Mouse (Mus musculus): Measurements from ENCODE around the gene Mrln. TPM values are rescaled to one million over a fixed set of nuclear protein-coding genes. Genes with fewer than 3 reads are reported as not detected.

Gene Mrln
- 4.9 and 7.5 TPM in 2 replicates for polyA plus RNA-seq (2015; fragmentation: Nextera tagmentation; extraction: Ambion mirVana)

DNA sequence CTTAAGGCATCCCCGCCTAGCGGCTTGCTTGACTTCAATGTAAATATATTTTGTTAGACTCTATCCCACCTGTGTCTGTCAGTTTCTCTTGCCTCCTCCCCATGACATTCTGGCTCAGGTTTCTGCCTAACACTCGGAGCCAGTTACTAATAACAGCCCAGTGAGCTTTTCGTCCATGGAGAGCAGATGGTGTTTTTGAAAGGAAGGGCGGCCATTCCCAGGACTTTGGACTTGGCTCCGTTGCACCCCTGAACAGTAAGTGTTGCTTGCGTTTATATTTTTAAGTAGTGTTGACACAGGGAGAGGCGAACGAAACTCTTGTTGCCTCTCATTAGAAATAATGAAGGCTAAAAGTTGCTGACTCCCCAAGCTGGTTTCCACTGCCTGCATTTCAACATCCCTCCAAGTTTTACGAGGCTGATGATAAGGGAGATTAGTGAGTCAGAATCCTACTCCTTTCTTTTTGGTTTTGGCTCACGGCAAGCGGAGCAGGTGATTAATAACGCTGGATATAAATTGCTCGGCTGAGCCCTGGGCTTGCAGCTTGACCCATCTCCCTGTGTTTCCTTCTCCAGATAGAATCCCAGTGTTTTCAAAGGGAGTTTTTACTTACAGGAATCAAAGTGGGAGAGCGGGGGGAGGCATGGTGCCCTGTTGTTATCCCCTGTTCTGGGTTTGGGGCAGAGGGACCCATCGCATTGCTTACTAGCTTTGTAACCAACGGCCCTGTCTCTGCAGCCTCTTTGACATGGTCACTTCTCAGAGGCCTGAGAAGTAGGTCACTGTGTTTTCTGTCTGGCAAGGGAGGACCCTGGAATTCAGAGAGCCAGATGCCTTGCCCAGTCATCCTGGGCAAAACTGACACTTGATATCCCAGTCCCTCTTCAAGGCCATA, at the start of gene Mrln:
TSS of gene Mrln (plus strand) at position 160 of the 895 bp plus-strand sequence.
- H3K27ac ChIP-seq (ENCODE audit: low read length), result peak within 1 kb of the TSS; percentile 48
- WGBS, result 18% methylated on average over 17 of the region's 17 CpGs

DNA sequence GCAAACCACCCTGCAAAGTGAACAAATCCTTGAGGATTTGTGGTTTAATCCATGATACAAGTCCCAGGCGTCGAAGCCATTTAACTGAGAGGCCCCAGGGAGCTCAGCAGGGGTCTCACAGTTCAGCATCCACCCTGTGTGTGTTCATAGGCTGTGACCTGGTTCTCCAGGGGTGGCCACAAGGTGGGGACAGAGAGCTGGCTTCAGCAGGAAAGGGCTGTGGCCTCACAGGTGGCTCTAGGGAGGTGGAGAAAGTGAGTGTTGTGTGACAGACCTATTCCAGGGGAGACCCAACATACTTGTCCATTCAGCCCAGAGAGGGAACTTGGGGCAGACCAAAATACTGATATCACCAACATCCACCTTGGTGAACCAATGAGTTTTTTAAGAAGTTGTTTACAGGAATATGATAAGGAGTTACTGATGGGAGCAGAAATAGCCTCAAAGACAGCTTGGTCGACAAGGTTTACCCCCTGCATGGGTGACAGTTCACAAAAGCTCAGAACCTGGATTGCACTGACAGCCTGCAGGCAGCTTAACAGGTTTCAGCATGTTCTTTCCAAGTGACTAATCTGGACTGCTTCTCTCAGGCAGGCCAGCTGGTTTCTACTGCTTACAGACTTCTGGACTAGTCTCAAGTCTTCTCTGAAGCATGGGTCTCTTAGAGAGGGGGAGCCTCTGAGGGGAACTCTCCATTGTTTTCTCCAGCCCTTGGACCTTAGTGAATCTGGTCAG, 47.9 kb upstream of the Mrln start:
- WGBS, result 78% methylated on average over 3 of the region's 3 CpGs
- H3K9me3 ChIP-seq (ENCODE audit: low read length), result no peaks in the 10 kb centered on the region; the same call in 1 of the 2 replicates

More for the DNA sequence above, at the start of gene Mrln:
- H3K4me1 ChIP-seq (ENCODE audit: insufficient read depth, low read length), result peaks cover 16% of the 10 kb centered on the region
- H3K4me2 ChIP-seq (replicated peaks; ENCODE audit: low read depth, low read length), result peak within 1 kb of the TSS; percentile 42
- H3K36me3 ChIP-seq (ENCODE audit: insufficient read depth, low read length), result no peaks in the 10 kb centered on the region
- peak within 1 kb of the TSS; percentile 12 for H3K4me3 ChIP-seq (ENCODE audit: low read length)
- no peaks in the 10 kb centered on the region for H3K27me3 ChIP-seq (ENCODE audit: insufficient read depth, low read length)
- peak within 1 kb of the TSS; percentile 3; the same call in 1 of the 2 replicates for H3K9ac ChIP-seq (replicated peaks; ENCODE audit: low read length)
- H3K9me3 ChIP-seq (ENCODE audit: low read length), result 0 out of 2 replicates have a peak, but pooled peaks cover 4% of the 10 kb centered on the region
- ATAC-seq (ENCODE audit: low FRiP score, low TSS enrichment), result peak; percentile 78

DNA sequence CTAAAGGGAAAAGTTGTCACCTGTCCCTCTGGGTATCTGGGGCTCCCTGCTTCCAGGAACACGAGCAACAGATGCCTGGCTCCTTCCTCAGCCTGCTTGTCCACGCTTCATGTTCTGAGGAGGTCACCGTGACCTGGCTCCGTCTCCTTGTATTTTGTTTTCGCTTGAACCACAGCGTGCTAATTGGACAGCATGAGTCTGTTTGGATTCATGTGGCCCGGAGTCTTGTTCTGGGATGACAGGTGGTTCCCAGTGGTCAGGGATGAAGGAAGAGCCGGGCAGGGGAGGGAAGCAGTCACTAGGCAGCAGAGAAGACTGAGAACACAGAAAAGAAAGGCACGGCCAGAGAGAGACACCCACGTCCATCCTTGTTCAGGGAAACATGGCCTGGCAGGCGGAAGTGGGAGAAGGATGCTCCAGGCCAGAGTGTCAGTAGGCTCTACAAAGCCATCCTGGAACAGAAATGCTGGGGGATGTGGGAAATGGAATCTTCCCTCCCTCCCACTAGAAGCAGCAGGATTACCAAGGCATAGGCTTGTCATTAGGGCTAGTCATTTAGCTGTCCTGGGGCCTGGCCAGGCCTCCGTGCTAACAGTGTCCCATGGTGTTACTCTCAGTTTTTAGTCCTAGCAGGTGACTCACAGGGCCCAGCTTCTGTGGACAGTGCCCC, 44.7 kb upstream of the Mrln start:
- WGBS, result 53% methylated on average over 12 of the region's 12 CpGs
- Histone ChIP-seq H3K36me3 (ENCODE audit: insufficient read depth, low read length) (peaks cover 31% of the 10 kb centered on the region), H3K4me1 (ENCODE audit: insufficient read depth, low read length) (peaks cover 16% of the 10 kb centered on the region), H3K9ac (replicated peaks; ENCODE audit: low read length) (no peak overlapping the region), H3K4me2 (replicated peaks; ENCODE audit: low read depth, low read length) (no peak overlapping the region), H3K9me3 (ENCODE audit: low read length) (no peaks in the 10 kb centered on the region; the same call in 1 of the 2 replicates), H3K27ac (ENCODE audit: low read length) (0 out of 2 replicates have a peak overlapping the region, but pooled peaks have one; percentile 17), H3K4me3 (ENCODE audit: low read length) (no peak overlapping the region), H3K27me3 (ENCODE audit: insufficient read depth, low read length) (no peaks in the 10 kb centered on the region)
- ATAC-seq (ENCODE audit: low FRiP score, low TSS enrichment), result no peak

More for the DNA sequence above, 47.9 kb upstream of the Mrln start:
- Histone ChIP-seq H3K9ac (replicated peaks; ENCODE audit: low read length) (no peak overlapping the region), H3K4me1 (ENCODE audit: insufficient read depth, low read length) (peaks cover 10% of the 10 kb centered on the region), H3K27me3 (ENCODE audit: insufficient read depth, low read length) (no peaks in the 10 kb centered on the region), H3K4me3 (ENCODE audit: low read length) (no peak overlapping the region), H3K36me3 (ENCODE audit: insufficient read depth, low read length) (peaks cover 37% of the 10 kb centered on the region), H3K4me2 (replicated peaks; ENCODE audit: low read depth, low read length) (no peak overlapping the region), H3K27ac (ENCODE audit: low read length) (no peak overlapping the region)
- ATAC-seq (ENCODE audit: low FRiP score, low TSS enrichment), result peak; percentile 28; the same call in 1 of the 2 replicates

DNA sequence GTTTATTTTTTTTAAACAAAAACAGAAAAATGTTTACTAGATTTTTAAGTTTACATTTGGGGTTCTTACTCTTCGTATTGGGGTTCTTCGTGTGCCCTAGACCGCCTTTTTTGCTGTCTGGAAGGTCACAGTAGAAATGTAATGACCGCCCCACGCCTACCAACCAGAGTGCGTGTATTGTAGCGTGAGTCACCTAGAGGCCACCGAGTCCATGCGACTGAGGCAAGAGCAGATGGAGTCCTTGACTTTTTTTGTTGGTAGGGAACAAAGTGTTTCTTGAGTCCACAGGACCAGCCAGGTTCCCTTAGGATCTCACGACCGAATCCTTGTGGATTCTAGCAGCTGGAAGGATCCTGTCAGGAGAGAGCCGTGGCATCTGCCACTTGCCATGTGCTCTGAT, 43.7 kb upstream of the Mrln start:
- H3K4me3 ChIP-seq (ENCODE audit: low read length), result no peak overlapping the region
- H3K9ac ChIP-seq (replicated peaks; ENCODE audit: low read length), result no peak overlapping the region
- H3K9me3 ChIP-seq (ENCODE audit: low read length), result no peaks in the 10 kb centered on the region; the same call in 1 of the 2 replicates
- H3K27me3 ChIP-seq (ENCODE audit: insufficient read depth, low read length), result no peaks in the 10 kb centered on the region
- WGBS, result 87% methylated on average over 12 of the region's 12 CpGs
- H3K36me3 ChIP-seq (ENCODE audit: insufficient read depth, low read length), result peaks cover 21% of the 10 kb centered on the region
- no peak overlapping the region for H3K27ac ChIP-seq (ENCODE audit: low read length)
- no peak for ATAC-seq (ENCODE audit: low FRiP score, low TSS enrichment)
- H3K4me1 ChIP-seq (ENCODE audit: insufficient read depth, low read length), result peaks cover 26% of the 10 kb centered on the region
- H3K4me2 ChIP-seq (replicated peaks; ENCODE audit: low read depth, low read length), result no peak overlapping the region

DNA sequence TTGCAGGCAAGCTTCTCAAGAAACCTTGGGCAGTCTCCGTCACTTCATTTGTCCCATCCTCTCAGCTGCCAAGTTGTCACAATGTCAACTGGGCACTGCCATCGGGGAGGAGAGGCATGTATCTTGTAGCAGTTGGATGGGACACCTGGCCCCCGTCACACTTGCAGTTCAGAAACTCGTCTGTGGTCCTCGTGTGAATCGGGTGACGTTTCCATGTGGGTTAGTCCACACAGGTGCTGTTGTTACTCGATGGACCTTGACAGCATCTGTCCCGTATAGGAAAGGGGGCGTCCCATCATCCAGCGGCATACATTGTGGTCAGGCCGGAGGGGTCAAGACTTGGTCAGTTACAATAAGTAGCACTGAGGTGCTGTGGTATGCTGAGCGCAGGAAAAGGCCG, 43.0 kb upstream of the Mrln start:
- Histone ChIP-seq H3K4me1 (ENCODE audit: insufficient read depth, low read length) (peaks cover 29% of the 10 kb centered on the region), H3K9me3 (ENCODE audit: low read length) (no peaks in the 10 kb centered on the region; the same call in 1 of the 2 replicates), H3K9ac (replicated peaks; ENCODE audit: low read length) (no peak overlapping the region), H3K4me2 (replicated peaks; ENCODE audit: low read depth, low read length) (no peak overlapping the region), H3K4me3 (ENCODE audit: low read length) (no peak overlapping the region), H3K36me3 (ENCODE audit: insufficient read depth, low read length) (peaks cover 14% of the 10 kb centered on the region), H3K27ac (ENCODE audit: low read length) (no peak overlapping the region), H3K27me3 (ENCODE audit: insufficient read depth, low read length) (no peaks in the 10 kb centered on the region)
- ATAC-seq (ENCODE audit: low FRiP score, low TSS enrichment), result no peak
- 72% methylated on average over 14 of the region's 14 CpGs for WGBS

DNA sequence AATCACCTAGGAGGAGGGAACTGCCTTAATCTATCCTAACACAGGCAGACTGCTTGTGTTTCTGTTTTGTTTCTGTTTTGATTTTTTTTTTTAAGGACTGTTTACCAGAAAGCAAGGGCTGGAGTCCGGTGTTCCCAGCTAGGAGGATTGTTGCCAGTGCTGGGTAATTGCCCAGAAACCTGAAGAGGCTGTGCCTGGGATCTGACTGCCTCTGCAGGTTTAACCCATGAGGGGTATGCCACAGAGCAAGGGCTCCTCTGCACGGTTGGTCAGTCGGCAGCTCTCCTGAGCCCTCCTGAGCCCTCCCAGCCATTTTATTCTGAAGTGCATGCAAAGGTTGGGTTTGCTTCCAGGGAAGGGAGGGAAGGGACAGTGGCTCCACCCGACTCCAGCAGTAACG, 40.8 kb upstream of the Mrln start:
- Histone ChIP-seq H3K4me1 (ENCODE audit: insufficient read depth, low read length) (peaks cover 36% of the 10 kb centered on the region), H3K4me3 (ENCODE audit: low read length) (no peak overlapping the region)

DNA sequence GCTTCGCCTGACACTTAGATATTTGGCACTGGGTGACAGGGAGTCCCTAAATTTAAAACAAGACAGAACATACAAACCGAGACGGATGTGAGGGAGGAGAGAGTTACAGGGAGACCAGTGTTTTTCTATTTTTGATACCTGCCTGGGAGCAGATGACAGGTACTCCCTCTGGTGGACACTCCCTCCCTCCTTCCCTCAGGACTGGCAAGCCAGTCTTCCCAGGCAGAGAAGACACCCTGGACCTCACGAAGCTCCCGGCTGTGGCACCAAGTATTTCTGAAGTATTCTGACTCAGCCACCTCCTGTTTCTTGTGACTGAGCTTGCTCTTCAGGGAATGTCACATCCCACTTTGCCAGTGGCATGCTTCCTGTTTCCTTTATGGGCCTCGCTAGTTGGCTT, 38.6 kb upstream of the Mrln start:
- no peak overlapping the region for H3K4me3 ChIP-seq (ENCODE audit: low read length)
- H3K9me3 ChIP-seq (ENCODE audit: low read length), result no peaks in the 10 kb centered on the region
- 43% methylated on average over 6 of the region's 6 CpGs for WGBS
- ATAC-seq (ENCODE audit: low FRiP score, low TSS enrichment), result no peak
- no peak overlapping the region for H3K9ac ChIP-seq (replicated peaks; ENCODE audit: low read length)
- H3K36me3 ChIP-seq (ENCODE audit: insufficient read depth, low read length), result peaks cover 29% of the 10 kb centered on the region
- H3K27me3 ChIP-seq (ENCODE audit: insufficient read depth, low read length), result no peaks in the 10 kb centered on the region
- H3K27ac ChIP-seq (ENCODE audit: low read length), result no peak overlapping the region
- peaks cover 39% of the 10 kb centered on the region for H3K4me1 ChIP-seq (ENCODE audit: insufficient read depth, low read length)
- no peak overlapping the region for H3K4me2 ChIP-seq (replicated peaks; ENCODE audit: low read depth, low read length)

More for the DNA sequence above, 40.8 kb upstream of the Mrln start:
- H3K36me3 ChIP-seq (ENCODE audit: insufficient read depth, low read length), result peaks cover 19% of the 10 kb centered on the region
- H3K9ac ChIP-seq (replicated peaks; ENCODE audit: low read length), result no peak overlapping the region; the same call in 1 of the 2 replicates
- no peaks in the 10 kb centered on the region for H3K9me3 ChIP-seq (ENCODE audit: low read length)
- peak overlapping the region; percentile 59 for H3K27ac ChIP-seq (ENCODE audit: low read length)
- ATAC-seq (ENCODE audit: low FRiP score, low TSS enrichment), result peak; percentile 35
- H3K27me3 ChIP-seq (ENCODE audit: insufficient read depth, low read length), result no peaks in the 10 kb centered on the region
- H3K4me2 ChIP-seq (replicated peaks; ENCODE audit: low read depth, low read length), result 0 out of 2 replicates have a peak overlapping the region, but pooled peaks have one; percentile 14
- WGBS, result 35% methylated on average over 5 of the region's 5 CpGs

DNA sequence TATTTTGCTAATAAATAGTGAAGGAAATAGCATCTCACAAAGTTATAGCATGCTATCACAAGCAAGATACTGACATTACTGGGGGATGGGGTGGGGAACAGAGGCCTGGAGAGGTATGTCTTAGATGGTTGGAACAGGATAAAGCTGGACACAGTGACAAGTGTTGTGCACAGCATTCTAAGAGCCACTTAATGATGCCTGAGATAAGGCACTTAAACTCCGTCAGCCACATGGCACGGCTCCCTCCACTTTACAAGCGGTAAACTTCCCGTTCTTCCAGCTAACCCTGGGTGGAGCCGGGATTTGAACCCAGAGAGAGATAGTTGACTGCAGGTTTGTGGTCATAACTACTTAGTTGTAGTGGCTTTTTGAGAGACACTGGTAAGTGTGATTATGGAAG, 38.0 kb upstream of the Mrln start:
- Histone ChIP-seq H3K4me1 (ENCODE audit: insufficient read depth, low read length) (peaks cover 39% of the 10 kb centered on the region), H3K36me3 (ENCODE audit: insufficient read depth, low read length) (peaks cover 27% of the 10 kb centered on the region), H3K4me2 (replicated peaks; ENCODE audit: low read depth, low read length) (no peak overlapping the region), H3K4me3 (ENCODE audit: low read length) (no peak overlapping the region), H3K9me3 (ENCODE audit: low read length) (no peaks in the 10 kb centered on the region), H3K27ac (ENCODE audit: low read length) (no peak overlapping the region), H3K9ac (replicated peaks; ENCODE audit: low read length) (no peak overlapping the region), H3K27me3 (ENCODE audit: insufficient read depth, low read length) (no peaks in the 10 kb centered on the region)
- WGBS, result 89% methylated on average over 5 of the region's 5 CpGs
- ATAC-seq (ENCODE audit: low FRiP score, low TSS enrichment), result no peak

DNA sequence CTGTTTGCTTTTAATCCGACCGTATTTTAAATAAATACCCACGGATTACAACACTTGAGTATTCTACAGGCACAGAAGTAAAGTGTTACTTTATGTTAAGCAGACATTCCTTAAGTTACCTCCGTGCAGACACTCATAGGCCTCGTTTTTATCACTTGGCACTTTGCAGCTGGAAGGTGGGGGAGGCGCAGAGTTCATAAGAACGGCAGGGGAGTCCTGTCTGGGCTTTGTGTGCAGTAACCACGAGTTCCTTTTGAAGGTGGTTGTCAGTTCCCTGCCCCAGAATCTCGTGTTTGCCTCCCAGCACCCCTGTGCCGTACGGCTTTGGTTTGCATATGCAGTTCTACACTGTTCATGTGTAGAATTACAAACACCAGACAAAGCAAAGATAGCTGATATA, 36.8 kb upstream of the Mrln start:
- Histone ChIP-seq H3K27me3 (ENCODE audit: insufficient read depth, low read length) (no peaks in the 10 kb centered on the region), H3K27ac (ENCODE audit: low read length) (peak overlapping the region; percentile 43; the same call in 1 of the 2 replicates), H3K4me3 (ENCODE audit: low read length) (no peak overlapping the region), H3K9ac (replicated peaks; ENCODE audit: low read length) (no peak overlapping the region), H3K4me1 (ENCODE audit: insufficient read depth, low read length) (peaks cover 39% of the 10 kb centered on the region), H3K36me3 (ENCODE audit: insufficient read depth, low read length) (peaks cover 30% of the 10 kb centered on the region), H3K9me3 (ENCODE audit: low read length) (no peaks in the 10 kb centered on the region), H3K4me2 (replicated peaks; ENCODE audit: low read depth, low read length) (no peak overlapping the region)
- WGBS, result 41% methylated on average over 11 of the region's 11 CpGs
- ATAC-seq (ENCODE audit: low FRiP score, low TSS enrichment), result no peak

Data from kidney, embryonic 16.5 days (tissue).